Mouse (Mus musculus): ENCODE data around the gene Defb25.

- TF ChIP-seq GATA1 (IDR thresholded peaks at IDR 0.05; ENCODE audit: low read length) (no peak), TAL1 (IDR thresholded peaks at IDR 0.05; ENCODE audit: low read length) (no peak)
Measured at GRCm38 (mm10) chr2:152588450-152588849, 34.4 kb downstream of the Defb25 start.
